Mouse (Mus musculus) MEL (cell line): ENCODE data around the gene Hexim1. TPM values are rescaled to one million over a fixed set of nuclear protein-coding genes. Genes with fewer than 3 reads are reported as not detected.
A peak's percentile ranks its signal among the peaks of the same experiment; 100 is the strongest.

Experiments
- DNase-seq: peaks from one replicate; pipeline ENCODE4 v3.0.0; 2011; ENCODE audit warnings: low read depth, low spot score
- H3K27ac ChIP-seq: 2 replicates; pipeline ENCODE4 v1.5.1; 2012; ENCODE audit warnings: low read depth, mild to moderate bottlenecking, control low read depth, low read length, moderate library complexity; ENCODE audit not compliant: control insufficient read depth
- H3K27me3 ChIP-seq, 2 experiments: fragments of 150-350 bp in 1 of 2; sonication (generic) in 1 of 2; 2 replicates each; pipeline ENCODE4 v1.6.1; 2012; ENCODE audit warnings: low read length in 2 of 2, mild to moderate bottlenecking in 2 of 2, improper control_type of control experiment in 1 of 2, moderate library complexity in 1 of 2; ENCODE audit not compliant: insufficient read depth in 2 of 2, control insufficient read depth in 1 of 2
- H3K36me3 ChIP-seq, 2 experiments: 2 replicates each; pipeline ENCODE4 v1.6.1; 2012 to 2014; ENCODE audit warnings: low read length in 2 of 2, improper control_type of control experiment in 1 of 2, inconsistent platforms in 1 of 2, mild to moderate bottlenecking in 1 of 2; ENCODE audit not compliant: insufficient read depth in 2 of 2, control insufficient read depth in 1 of 2
- H3K4me1 ChIP-seq, 2 experiments: fragments of 150-350 bp in 1 of 2; sonication (generic) in 1 of 2; 2 replicates each; pipeline ENCODE4 v1.6.1; 2012; ENCODE audit warnings: low read length in 2 of 2, improper control_type of control experiment in 1 of 2, mild to moderate bottlenecking in 1 of 2; ENCODE audit not compliant: insufficient read depth in 2 of 2, control insufficient read depth in 1 of 2
- H3K4me3 ChIP-seq, 2 experiments: fragments of 150-350 bp in 1 of 2; sonication (generic) in 1 of 2; 2 replicates each; pipeline ENCODE4 v1.5.1; 2012; ENCODE audit warnings: low read depth in 2 of 2, low read length in 2 of 2, mild to moderate bottlenecking in 2 of 2, moderate library complexity in 2 of 2, control low read depth in 1 of 2, improper control_type of control experiment in 1 of 2; ENCODE audit not compliant: control insufficient read depth in 1 of 2, insufficient read depth in 1 of 2
- H3K79me2 ChIP-seq: 2 replicates; pipeline ENCODE4 v1.6.1; 2012; ENCODE audit warnings: mild to moderate bottlenecking, low read length, moderate library complexity; ENCODE audit not compliant: control insufficient read depth, poor library complexity, insufficient read depth
- H3K9ac ChIP-seq: 2 replicates; pipeline ENCODE4 v1.6.1; 2012; ENCODE audit warnings: low read depth, mild to moderate bottlenecking, control low read depth, low read length, moderate library complexity; ENCODE audit not compliant: control insufficient read depth, poor library complexity, severe bottlenecking
- H3K9me3 ChIP-seq: fragments of 150-350 bp; sonication (generic); replicated peaks from 2 replicates; pipeline ENCODE4 v1.6.1; 2012; ENCODE audit warnings: mild to moderate bottlenecking, low read length, improper control_type of control experiment, moderate library complexity; ENCODE audit not compliant: insufficient read depth
- CHD2 ChIP-seq: IDR thresholded peaks from 2 replicates; pipeline ENCODE4 v1.6.1; 2011; ENCODE audit warnings: low read length, improper control_type of control experiment
- CTCF ChIP-seq, 3 experiments: IDR thresholded peaks in 2 of 3; conservative IDR thresholded peaks in 1 of 3; 2 replicates each; pipeline ENCODE4 v1.5.1; 2011 to 2012; ENCODE audit warnings: low read length in 3 of 3, low read depth in 2 of 3, mild to moderate bottlenecking in 2 of 3, improper control_type of control experiment in 1 of 3, inconsistent platforms in 1 of 3, mixed read lengths in 1 of 3, moderate library complexity in 1 of 3; ENCODE audit not compliant: control insufficient read depth in 1 of 3, insufficient read depth in 1 of 3, poor library complexity in 1 of 3, severe bottlenecking in 1 of 3
- E2F4 ChIP-seq: IDR thresholded peaks from 2 replicates; pipeline ENCODE4 v1.6.1; 2011; ENCODE audit warnings: low read depth, low read length, improper control_type of control experiment, borderline replicate concordance
- EP300 ChIP-seq, 2 experiments: IDR thresholded peaks; 2 replicates each; pipeline ENCODE4 v1.6.1; 2011; ENCODE audit warnings: improper control_type of control experiment in 2 of 2, low read length in 2 of 2, low read depth in 1 of 2, mild to moderate bottlenecking in 1 of 2
- ETS1 ChIP-seq: IDR thresholded peaks from 2 replicates; pipeline ENCODE4 v1.6.1; 2012; ENCODE audit warnings: low read depth, mild to moderate bottlenecking, inconsistent platforms, low read length, improper control_type of control experiment, moderate library complexity
- JUND ChIP-seq: IDR thresholded peaks from 2 replicates; pipeline ENCODE4 v1.6.1; 2011; ENCODE audit warnings: low read depth, mild to moderate bottlenecking, improper control_type of control experiment, low read length
- KAT2A ChIP-seq: conservative IDR thresholded peaks from 2 replicates; pipeline ENCODE4 v1.6.1; 2012; ENCODE audit warnings: low read depth, low read length, improper control_type of control experiment, inconsistent platforms
- MAFK ChIP-seq: IDR thresholded peaks from 2 replicates; pipeline ENCODE4 v1.6.1; 2011; ENCODE audit warnings: low read depth, mild to moderate bottlenecking, low read length, improper control_type of control experiment, borderline replicate concordance
- MAX ChIP-seq: IDR thresholded peaks from 2 replicates; pipeline ENCODE4 v1.6.1; 2011; ENCODE audit warnings: low read length, improper control_type of control experiment
- MEF2A ChIP-seq: IDR thresholded peaks from 2 replicates; pipeline ENCODE4 v1.6.1; 2014; ENCODE audit warnings: low read depth, mild to moderate bottlenecking, inconsistent platforms, low read length, improper control_type of control experiment; ENCODE audit not compliant: poor library complexity, insufficient replicate concordance, severe bottlenecking; ENCODE audit errors: extremely low read depth
- MYC ChIP-seq: IDR thresholded peaks from 2 replicates; pipeline ENCODE4 v1.6.1; 2011; ENCODE audit warnings: low read depth, mild to moderate bottlenecking, low read length, improper control_type of control experiment, moderate library complexity
- NELFE ChIP-seq: IDR thresholded peaks from 2 replicates; pipeline ENCODE4 v1.6.1; 2011; ENCODE audit warnings: low read depth, low read length, improper control_type of control experiment
- POLR2A ChIP-seq, 2 experiments: IDR thresholded peaks; 2 replicates each; pipeline ENCODE4 v1.6.1; 2011 to 2012; ENCODE audit warnings: low read length in 2 of 2, mild to moderate bottlenecking in 2 of 2, control low read depth in 1 of 2, improper control_type of control experiment in 1 of 2, low read depth in 1 of 2, moderate library complexity in 1 of 2; ENCODE audit not compliant: control insufficient read depth in 1 of 2, insufficient read depth in 1 of 2, poor library complexity in 1 of 2
- POLR2AphosphoS2 ChIP-seq: IDR thresholded peaks from 2 replicates; pipeline ENCODE4 v1.6.1; 2011; ENCODE audit warnings: low read length, improper control_type of control experiment
- RCOR1 ChIP-seq: IDR thresholded peaks from 2 replicates; pipeline ENCODE4 v1.6.1; 2012; ENCODE audit warnings: low read depth, mild to moderate bottlenecking, inconsistent platforms, low read length, improper control_type of control experiment
- SIN3A ChIP-seq: IDR thresholded peaks from 2 replicates; pipeline ENCODE4 v1.6.1; 2012; ENCODE audit warnings: low read length, improper control_type of control experiment, inconsistent platforms
- TBP ChIP-seq: IDR thresholded peaks from 2 replicates; pipeline ENCODE4 v1.8.0; 2011; ENCODE audit warnings: low read depth, low read length, improper control_type of control experiment
- UBTF ChIP-seq: IDR thresholded peaks from 2 replicates; pipeline ENCODE4 v1.6.1; 2012; ENCODE audit warnings: low read depth, mild to moderate bottlenecking, inconsistent platforms, low read length, improper control_type of control experiment, moderate library complexity, borderline replicate concordance; ENCODE audit not compliant: insufficient read depth
- ZC3H11A ChIP-seq: IDR thresholded peaks from 2 replicates; pipeline ENCODE4 v1.6.1; 2012; ENCODE audit warnings: low read depth, mild to moderate bottlenecking, inconsistent platforms, low read length, improper control_type of control experiment
- ZMIZ1 ChIP-seq: IDR thresholded peaks from 2 replicates; pipeline ENCODE4 v1.6.1; 2012; ENCODE audit warnings: low read depth, mild to moderate bottlenecking, inconsistent platforms, low read length, improper control_type of control experiment, moderate library complexity
- ZNF384 ChIP-seq: IDR thresholded peaks from 2 replicates; pipeline ENCODE4 v1.6.1; 2012; ENCODE audit warnings: low read depth, mild to moderate bottlenecking, inconsistent platforms, low read length, improper control_type of control experiment
- polyA plus RNA-seq, 2 experiments: library from polyadenylated mRNA; stranded (reverse) in 1 of 2; unstranded in 1 of 2; fragments of >175 nt in 1 of 2; fragments of >200 nt in 1 of 2; gene quantifications; 2 replicates each; pipeline versions ENCODE4 v1.2.1 to v1.2.4; 2012; ENCODE audit warnings: low replicate concordance in 2 of 2, low read depth in 1 of 2; ENCODE audit not compliant: insufficient read length in 2 of 2, insufficient read depth in 1 of 2, missing spikeins in 1 of 2
- total RNA-seq: library from RNA; depleted of rRNA; stranded (reverse); fragments of 300-350 nt; gene quantifications from 2 replicates; pipeline ENCODE4 v1.2.3, GENCODE M21; 2012

The Hexim1 gene
- total and polyA plus RNA-seq, 3 experiments, result 17.3 to 25.4 TPM; not detected in 1

DNA sequence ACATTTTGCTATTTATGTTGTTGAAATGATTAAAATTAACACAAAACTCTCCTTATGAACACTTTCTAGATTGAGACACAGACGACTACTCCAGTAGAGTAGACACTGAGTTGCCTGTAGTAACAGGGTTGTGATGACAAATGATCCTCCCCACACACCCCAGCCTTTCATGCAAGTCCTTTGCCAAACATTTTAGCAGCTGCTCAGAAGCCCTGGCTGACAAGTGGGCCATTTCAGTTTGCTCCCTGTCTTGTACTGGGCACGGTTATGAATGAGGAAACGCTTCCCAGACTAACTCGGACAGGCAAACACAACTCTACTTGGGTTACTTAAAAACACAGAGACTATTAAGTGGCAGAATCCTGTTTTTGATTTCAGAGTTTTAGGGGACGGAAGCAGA, 4.3 kb downstream of the Hexim1 start:
- Histone ChIP-seq H3K4me3 (no peak overlapping the region), H3K36me3 (peaks cover 0 to 7% of the 10 kb centered on the region in 2 experiments; a peak in 2 of 4 replicates), H3K79me2 (peaks cover 19% of the 10 kb centered on the region), H3K9me3 (no peaks in the 10 kb centered on the region), H3K27ac (no peak overlapping the region), H3K9ac (no peak overlapping the region), H3K27me3 (no peaks in the 10 kb centered on the region), H3K4me1 (peaks cover 0 to 3% of the 10 kb centered on the region in 2 experiments; a peak in 2 of 4 replicates)
- TF ChIP-seq MAFK (no peak), UBTF (no peak), CTCF (IDR thresholded peaks at IDR 0.05 in 2 of 3, conservative IDR thresholded peaks at IDR 0.05 in 1 of 3; ENCODE audit: control insufficient read depth in 1 of 3, insufficient read depth in 1 of 3, low read depth in 2 of 3, low read length in 3 of 3, poor library complexity in 1 of 3, severe bottlenecking in 1 of 3) (no peak), RCOR1 (no peak), SIN3A (no peak), CHD2 (no peak), POLR2AphosphoS2 (no peak), EP300 (IDR thresholded peaks at IDR 0.05; ENCODE audit: low read depth in 1 of 2, low read length in 2 of 2) (no peak), MAX (no peak), NELFE (no peak), E2F4 (no peak), TBP (no peak), JUND (no peak)
- no peak for DNase-seq

DNA sequence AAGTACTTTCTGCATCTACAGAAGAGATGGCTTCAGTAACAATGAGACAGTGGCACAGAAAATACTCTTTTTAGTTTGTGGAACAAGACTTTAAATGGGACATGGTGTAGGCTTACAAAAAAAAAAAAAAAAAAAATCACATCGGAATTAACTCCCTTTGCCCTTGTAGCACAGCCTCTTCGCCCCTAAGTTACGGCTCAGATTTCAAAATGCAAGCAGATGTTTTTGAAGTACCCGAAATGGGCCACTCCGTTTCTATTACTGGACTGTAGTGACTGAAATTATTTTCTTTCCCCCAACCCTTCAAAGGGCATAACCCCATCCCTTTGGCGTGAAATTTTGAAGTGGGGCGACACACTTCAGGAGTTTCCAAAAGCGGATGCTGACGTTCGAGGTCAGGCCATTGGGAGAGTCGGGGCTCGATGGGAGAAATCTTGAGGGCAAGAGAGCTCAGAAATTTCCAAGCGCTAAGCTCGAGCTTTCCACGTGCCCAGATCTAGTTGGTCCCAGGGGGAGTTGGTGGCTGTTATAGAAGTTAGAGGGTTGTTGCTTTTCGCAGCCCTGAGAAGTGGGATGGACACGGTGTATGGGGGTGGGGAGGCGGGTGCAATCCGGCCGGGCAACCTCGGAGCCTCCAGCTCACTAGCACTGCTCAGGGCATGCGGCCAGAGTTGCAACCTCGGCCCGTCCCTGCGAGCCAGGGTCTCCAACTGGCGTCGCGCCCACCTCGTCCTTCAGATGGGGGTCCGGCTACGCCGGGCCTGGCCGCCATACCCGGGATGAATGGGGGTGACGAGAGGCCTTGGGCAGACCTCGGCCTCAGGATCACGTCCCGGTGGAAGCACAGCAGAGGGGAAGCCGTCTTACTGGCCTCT, 15.9 kb downstream of the Hexim1 start, which contains the start of gene Hexim2:
Gene Hexim2, plus strand, starts transcription at position 729 of the 875 bp plus-strand sequence.
- Histone ChIP-seq H3K4me1 (peaks cover 22 to 30% of the 10 kb centered on the region in 2 experiments), H3K4me3 (peak within 1 kb of the TSS; percentile 95 to 97), H3K9me3 (no peaks in the 10 kb centered on the region)
- DNase-seq, result peak; percentile 76
- TF ChIP-seq MYC (no peak), TBP (0 out of 2 replicates have a peak, but pooled peaks have one; percentile 33), SIN3A (peak; percentile 17; the same call in 1 of the 2 replicates), POLR2A (IDR thresholded peaks at IDR 0.05; ENCODE audit: control insufficient read depth in 1 of 2, insufficient read depth in 1 of 2, low read depth in 1 of 2, low read length in 2 of 2, poor library complexity in 1 of 2) (no peak; a peak in 1 of 4 replicates), ETS1 (peak; percentile 7; the same call in 1 of the 2 replicates), ZNF384 (peak; percentile 33; the same call in 1 of the 2 replicates), CTCF (IDR thresholded peaks at IDR 0.05 in 2 of 3, conservative IDR thresholded peaks at IDR 0.05 in 1 of 3; ENCODE audit: control insufficient read depth in 1 of 3, insufficient read depth in 1 of 3, low read depth in 2 of 3, low read length in 3 of 3, poor library complexity in 1 of 3, severe bottlenecking in 1 of 3) (no peak), UBTF (no peak), MEF2A (0 out of 2 replicates have a peak, but pooled peaks have one; percentile 23), ZMIZ1 (no peak; the same call in 1 of the 2 replicates), ZC3H11A (no peak), RCOR1 (no peak), KAT2A (no peak; the same call in 1 of the 2 replicates), MAX (no peak; the same call in none of the 2 replicates), NELFE (no peak)
- TF ChIP-seq, all 39 proteins: peak for 5
- Histone ChIP-seq H3K27ac (peak within 1 kb of the TSS; percentile 81), H3K27me3 (no peaks in the 10 kb centered on the region), H3K36me3 (peaks cover 0 to 43% of the 10 kb centered on the region in 2 experiments; a peak in 2 of 4 replicates), H3K9ac (peak within 1 kb of the TSS; percentile 98), H3K79me2 (peaks cover 20% of the 10 kb centered on the region)
